Mouse (Mus musculus): Measurements from ENCODE around the gene Gm28363. TPM values are rescaled to one million over a fixed set of nuclear protein-coding genes. Genes with fewer than 3 reads are reported as not detected.
"Not testable (repeated sequence)": the region's sequence is repeated elsewhere in the genome, so short reads cannot be mapped to it uniquely, and the experiment has no call there.

Gene Gm28363
- not detected for polyA plus RNA-seq (2017; shearing (Covaris generic))

DNA sequence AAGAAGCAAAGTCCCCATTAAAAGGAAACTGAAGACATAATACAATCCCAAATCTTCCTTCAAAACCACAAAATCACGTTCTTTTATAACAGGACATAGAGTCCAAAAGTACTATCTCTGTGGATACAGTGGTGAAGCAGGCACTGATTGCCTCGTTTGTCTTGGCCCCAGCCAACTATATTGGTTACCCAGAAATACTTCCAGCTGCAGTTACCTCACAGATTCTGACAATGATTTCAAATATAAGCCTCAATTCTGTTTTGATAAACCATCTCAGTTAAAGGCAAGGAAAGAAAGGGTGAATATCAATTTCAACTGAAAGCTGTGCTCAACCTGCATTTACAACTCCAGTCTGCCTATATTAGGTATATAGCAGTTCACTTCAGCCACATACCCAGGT is at the start of gene Gm28363:
Gene Gm28363 (plus strand): TSS at position 301 of the 400 bp plus-strand sequence.
- not testable (repeated sequence) for ATAC-seq

DNA sequence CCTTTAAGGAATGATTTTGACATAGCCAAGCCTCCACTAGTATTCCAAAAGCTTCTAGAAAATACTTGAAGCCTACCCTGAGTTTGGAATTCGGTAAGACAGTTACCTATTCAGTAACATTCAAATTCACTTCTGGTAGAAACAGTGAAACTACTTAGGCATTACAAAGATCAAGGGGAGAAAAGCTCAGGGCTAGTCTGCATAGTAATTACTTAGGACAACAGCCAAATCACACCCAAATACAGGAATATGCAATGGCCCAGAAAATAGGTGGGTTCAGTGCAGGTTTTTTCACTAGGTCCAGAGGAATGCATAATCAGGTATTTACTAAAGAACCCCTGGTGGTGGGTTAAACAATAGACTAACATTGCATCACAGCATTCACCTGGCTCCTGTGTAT is 46.7 kb upstream of the Gm28363 start:
- ATAC-seq, result not testable (repeated sequence)

Other genes starting within 250 kb of the Gm28363 start
- not detected for gene B020011L13Rik, start 84.0 kb downstream of the Gm28363 start, polyA plus RNA-seq (2017; shearing (Covaris generic))
- not detected for gene Gm28360, start 132.9 kb downstream of the Gm28363 start, polyA plus RNA-seq (2017; shearing (Covaris generic))
- gene Gm28168, start 230.9 kb downstream of the Gm28363 start, polyA plus RNA-seq (2017; shearing (Covaris generic)), result not detected

Measured in activated CD4-positive, CD25-positive, alpha-beta regulatory T cell, adult 4 months (primary cell).